Comparison of ENCODE assay signal across 8 mouse cellular contexts in genomic region chr6:24528064-24528243, GRCm38 (mm10). TPM values are rescaled to one million over a fixed set of nuclear protein-coding genes. Genes with fewer than 3 reads are reported as not detected.
DNase-seq lines count a peak whose midpoint lies in the region; ATAC-seq and TF ChIP-seq lines count a peak whose summit lies in the region.

TSS of gene Asb15 (plus strand) at chr6:24528144.

- peaks cover 10% of the 10 kb centered on the region; the same call in 1 of the 2 replicates for H3K4me1 ChIP-seq in lung, postnatal 0 days (ENCODE audit: insufficient read depth, low read depth, low read length)
- H3K4me1 ChIP-seq in forebrain, embryonic 15.5 days, result peaks cover 27% of the 10 kb centered on the region
- peaks cover 13% of the 10 kb centered on the region for H3K4me1 ChIP-seq in limb, embryonic 10.5 days
- H3K4me1 ChIP-seq in small intestine, adult 2 months (ENCODE audit: control insufficient read depth, insufficient read depth, insufficient read length, low read length), result 0 out of 2 replicates have a peak, but pooled peaks cover 2% of the 10 kb centered on the region

- no peaks in the 10 kb centered on the region for H3K9me3 ChIP-seq in lung, postnatal 0 days (ENCODE audit: low read length)
- H3K9me3 ChIP-seq in forebrain, embryonic 15.5 days, result no peaks in the 10 kb centered on the region
- H3K9me3 ChIP-seq in limb, embryonic 10.5 days (replicated peaks), result no peaks in the 10 kb centered on the region

- peak within 1 kb of the TSS; percentile 67 for H3K4me3 ChIP-seq in lung, postnatal 0 days (ENCODE audit: low read depth, low read length)
- peak within 1 kb of the TSS; percentile 69 for H3K4me3 ChIP-seq in forebrain, embryonic 15.5 days
- peak within 1 kb of the TSS; percentile 72 for H3K4me3 ChIP-seq in limb, embryonic 10.5 days
- peak within 1 kb of the TSS; percentile 74 for H3K4me3 ChIP-seq in small intestine, adult 2 months (ENCODE audit: low read depth, low read length)

- H3K36me3 ChIP-seq in lung, postnatal 0 days (ENCODE audit: insufficient read depth, low read length), result no peaks in the 10 kb centered on the region
- no peaks in the 10 kb centered on the region for H3K36me3 ChIP-seq in forebrain, embryonic 15.5 days
- peaks cover 18% of the 10 kb centered on the region for H3K36me3 ChIP-seq in limb, embryonic 10.5 days
- H3K36me3 ChIP-seq in small intestine, adult 2 months (ENCODE audit: control insufficient read depth, insufficient read depth, low read length), result peaks cover 3% of the 10 kb centered on the region; the same call in 1 of the 2 replicates

- no peak for TF ChIP-seq EP300 in lung, postnatal 0 days (IDR thresholded peaks at IDR 0.05)

- H3K4me2 ChIP-seq in lung, postnatal 0 days (replicated peaks; ENCODE audit: low read depth, low read length), result peak within 1 kb of the TSS; percentile 72
- peak within 1 kb of the TSS; percentile 69 for H3K4me2 ChIP-seq in forebrain, embryonic 15.5 days (replicated peaks)

- H3K27ac ChIP-seq in lung, postnatal 0 days (ENCODE audit: low read length), result no peak within 1 kb of the TSS
- peak within 1 kb of the TSS; percentile 19; the same call in 1 of the 2 replicates for H3K27ac ChIP-seq in forebrain, embryonic 15.5 days (replicated peaks)
- peak within 1 kb of the TSS; percentile 78 for H3K27ac ChIP-seq in limb, embryonic 10.5 days
- H3K27ac ChIP-seq in small intestine, adult 2 months (ENCODE audit: insufficient read depth, low read depth, low read length), result peak within 1 kb of the TSS; percentile 36

- no peak for TF ChIP-seq CTCF in lung, postnatal 0 days (IDR thresholded peaks at IDR 0.05)
- no peak for TF ChIP-seq CTCF in small intestine, adult 2 months (IDR thresholded peaks at IDR 0.05; ENCODE audit: extremely low read depth, insufficient read length, insufficient replicate concordance, low read depth, low read length)

- TF ChIP-seq POLR2A in small intestine, adult 2 months (IDR thresholded peaks at IDR 0.05; ENCODE audit: low read depth, low read length), result no peak

- DNase-seq in lung, postnatal 0 days (ENCODE audit: low spot score), result no peak
- no peak for DNase-seq in lung, postnatal 10 days
- DNase-seq in limb, embryonic 10.5 days (ENCODE audit: low spot score), result no peak
- no peak for DNase-seq in spleen, postnatal 10 days (ENCODE audit: low spot score in 2 of 2)
- DNase-seq in spleen, postnatal 4 days (ENCODE audit: low spot score in 2 of 2), result no peak
- no peak for DNase-seq in kidney, postnatal 10 days

- 28% methylated on average over 2 of the region's 2 CpGs for WGBS in lung, postnatal 0 days
- WGBS in forebrain, embryonic 15.5 days, result 55% methylated on average over 2 of the region's 2 CpGs
- 57% methylated on average over 2 of the region's 2 CpGs for WGBS in limb, embryonic 10.5 days
- WGBS in small intestine, adult 2 months, result 31% methylated on average over 2 of the region's 2 CpGs

- H3K27me3 ChIP-seq in lung, postnatal 0 days (replicated peaks; ENCODE audit: insufficient read depth, low read length), result no peaks in the 10 kb centered on the region
- no peaks in the 10 kb centered on the region for H3K27me3 ChIP-seq in forebrain, embryonic 15.5 days
- H3K27me3 ChIP-seq in limb, embryonic 10.5 days (ENCODE audit: low read depth, poor library complexity, severe bottlenecking), result no peaks in the 10 kb centered on the region
- H3K27me3 ChIP-seq in small intestine, adult 2 months (ENCODE audit: control insufficient read depth, insufficient read depth, low read length), result no peaks in the 10 kb centered on the region

- no peak for ATAC-seq in lung, postnatal 0 days
- no peak for ATAC-seq in forebrain, embryonic 15.5 days (replicated peaks)

- H3K9ac ChIP-seq in lung, postnatal 0 days (replicated peaks; ENCODE audit: low read depth), result peak within 1 kb of the TSS; percentile 43
- peak within 1 kb of the TSS; percentile 69 for H3K9ac ChIP-seq in forebrain, embryonic 15.5 days (replicated peaks)

RNA-seq across cellular contexts. Expression of gene Asb15, which starts in this region (rescaled TPM):
- 0.02 and 0.07 TPM in 2 replicates for polyA plus RNA-seq in lung, postnatal 0 days (2015; fragmentation: Nextera tagmentation; extraction: Ambion mirVana)
- polyA plus RNA-seq in forebrain, embryonic 15.5 days (2015; fragmentation: Nextera tagmentation; extraction: Ambion mirVana), result not detected in 2 replicates
- not detected in 2 replicates for polyA plus RNA-seq in limb, embryonic 10.5 days (2016; fragmentation: Nextera tagmentation; extraction: Ambion mirVana)
- not detected in 2 replicates for polyA plus RNA-seq in small intestine, adult 2 months (2012; rRNA removed)
